Mouse (Mus musculus) stomach, embryonic 14.5 days (tissue): ENCODE data around the gene Smpx. TPM values are rescaled to one million over a fixed set of nuclear protein-coding genes. Genes with fewer than 3 reads are reported as not detected.

Experiments
- ATAC-seq: fragments of 200-750 bp; cut with Nextera tagmentation; 2 replicates; pipeline ENCODE4 v1.8.0; 2017; ENCODE audit warnings: low read depth, moderate TSS enrichment; ENCODE audit not compliant: insufficient number of reproducible peaks, insufficient read depth, low FRiP score
- H3K27ac ChIP-seq: fragments of 300-500 bp; sonication (generic); 2 replicates; pipeline ENCODE4 v1.5.1; 2014; ENCODE audit warnings: mild to moderate bottlenecking, low read length, moderate library complexity, mixed read lengths
- H3K27me3 ChIP-seq: fragments of 300-500 bp; sonication (generic); 2 replicates; pipeline ENCODE4 v1.6.1; 2014; ENCODE audit warnings: low read length, control low read depth, mixed read lengths; ENCODE audit not compliant: control insufficient read depth, insufficient read depth
- H3K36me3 ChIP-seq: fragments of 300-500 bp; sonication (generic); 2 replicates; pipeline ENCODE4 v1.6.1; 2014; ENCODE audit warnings: mild to moderate bottlenecking, control low read depth, low read length, moderate library complexity, mixed read lengths; ENCODE audit not compliant: control insufficient read depth, insufficient read depth
- H3K4me1 ChIP-seq: fragments of 300-500 bp; sonication (generic); 2 replicates; pipeline ENCODE4 v1.6.1; 2014; ENCODE audit warnings: low read length, control low read depth, mixed read lengths; ENCODE audit not compliant: control insufficient read depth, insufficient read depth
- H3K4me2 ChIP-seq: fragments of 300-500 bp; sonication (generic); replicated peaks from 2 replicates; pipeline ENCODE4 v1.6.1; 2014; ENCODE audit warnings: low read depth, low read length, control low read depth
- H3K4me3 ChIP-seq: fragments of 300-500 bp; sonication (generic); 2 replicates; pipeline ENCODE4 v1.5.1; 2014; ENCODE audit warnings: low read depth, low read length, control low read depth
- H3K9ac ChIP-seq: fragments of 300-500 bp; sonication (generic); replicated peaks from 2 replicates; pipeline ENCODE4 v1.6.1; 2014; ENCODE audit warnings: low read depth, mild to moderate bottlenecking, control low read depth, low read length, moderate library complexity, mixed read lengths
- H3K9me3 ChIP-seq: fragments of 300-500 bp; sonication (generic); 2 replicates; pipeline ENCODE4 v1.6.1; 2016; ENCODE audit warnings: low read depth, low read length, control low read depth; ENCODE audit not compliant: control insufficient read depth
- WGBS: fragments of 180-500 bp; shearing (Covaris S2); extraction: QIAGEN DNeasy Blood & Tissue Kit; methylation state at CpG from one replicate; pipeline ENCODE4 v1.1.7; 2014; 5-methylcytosine and 5-hydroxymethylcytosine counted together
- polyA plus RNA-seq: library from polyadenylated mRNA; unstranded; fragments of >200 nt; fragmentation: Nextera tagmentation; extraction: Ambion mirVana; gene quantifications from 2 replicates; pipeline ENCODE4 v1.2.1, GENCODE M21; 2014

Gene Smpx
- polyA plus RNA-seq, 1 experiment from 2014 or later: 5.2 TPM

DNA sequence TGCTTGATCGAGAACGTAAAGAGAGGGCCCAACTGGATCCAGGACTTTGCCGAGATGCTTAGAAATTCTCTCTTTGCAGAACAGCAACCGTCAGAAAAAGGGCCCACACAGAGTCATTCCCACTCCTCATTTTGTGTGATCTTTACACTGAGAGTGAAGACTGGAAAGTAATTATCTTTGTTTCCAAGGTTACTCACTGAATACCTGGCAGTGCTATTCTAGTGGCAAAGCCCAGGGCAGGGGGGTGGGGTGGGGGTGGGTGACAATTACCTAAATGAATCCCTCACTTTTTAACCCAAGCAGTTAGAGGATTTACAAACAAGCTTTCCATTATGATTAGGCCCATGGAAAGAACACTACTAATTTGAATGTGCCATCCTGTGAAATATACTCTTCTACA is 55.8 kb downstream of the Smpx start:
- no peak for ATAC-seq
- H3K4me1 ChIP-seq: no peaks in the 10 kb centered on the region
- no peaks in the 10 kb centered on the region for H3K36me3 ChIP-seq
- H3K27me3 ChIP-seq: no peaks in the 10 kb centered on the region
- H3K4me3 ChIP-seq: no peak overlapping the region
- no peaks in the 10 kb centered on the region for H3K9me3 ChIP-seq
- no peak overlapping the region for H3K4me2 ChIP-seq
- WGBS: 80% methylated on average over 4 of the region's 4 CpGs
- no peak overlapping the region for H3K9ac ChIP-seq
- no peak overlapping the region for H3K27ac ChIP-seq

DNA sequence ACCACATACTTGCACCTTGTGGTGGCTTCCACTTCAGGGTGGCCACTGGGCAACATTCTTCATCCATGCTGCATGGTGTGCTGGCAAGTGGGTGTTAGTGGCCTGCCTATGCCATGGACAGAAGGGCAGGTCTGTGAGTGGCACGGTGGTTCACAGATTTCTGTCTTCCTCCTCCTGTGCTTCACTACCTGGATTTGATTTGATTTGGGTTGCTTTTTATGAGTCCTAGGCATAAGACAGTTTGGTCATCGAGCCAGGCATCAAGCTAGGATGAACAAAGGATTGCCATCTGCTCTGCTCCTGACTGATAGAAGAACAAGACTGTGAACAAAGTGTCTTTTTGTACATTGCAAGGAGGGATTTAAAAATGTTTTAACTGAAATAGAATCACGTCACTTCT is 63.8 kb downstream of the Smpx start:
- Histone ChIP-seq H3K4me3 (no peak overlapping the region), H3K4me2 (no peak overlapping the region), H3K27ac (no peak overlapping the region), H3K9me3 (no peaks in the 10 kb centered on the region), H3K27me3 (no peaks in the 10 kb centered on the region), H3K4me1 (no peaks in the 10 kb centered on the region), H3K36me3 (no peaks in the 10 kb centered on the region), H3K9ac (no peak overlapping the region)
- no peak for ATAC-seq
- WGBS: 85% methylated on average over 3 of the region's 3 CpGs

GRCm38 (mm10) chrX:157801669-157802068 is 103.0 kb downstream of the Smpx start:
- Histone ChIP-seq H3K36me3 (no peaks in the 10 kb centered on the region), H3K27ac (no peak overlapping the region), H3K9me3 (no peaks in the 10 kb centered on the region), H3K4me1 (no peaks in the 10 kb centered on the region), H3K9ac (no peak overlapping the region), H3K27me3 (no peaks in the 10 kb centered on the region), H3K4me3 (no peak overlapping the region), H3K4me2 (no peak overlapping the region)
- no peak for ATAC-seq
- WGBS: 90% methylated on average over 2 of the region's 2 CpGs

Other genes starting within 250 kb of the Smpx start
- gene Sms, start 206.6 kb upstream of the Smpx start, polyA plus RNA-seq: 59.1 and 60.4 TPM in 2 replicates
- 5.4 and 6.5 TPM in 2 replicates for gene Yy2, start 129.9 kb upstream of the Smpx start, polyA plus RNA-seq
- 23.5 and 24.3 TPM in 2 replicates for gene Mbtps2, start 100.2 kb upstream of the Smpx start, polyA plus RNA-seq
- 0.91 and 1.4 TPM in 2 replicates for gene Klhl34, start 119.5 kb downstream of the Smpx start, polyA plus RNA-seq